Mouse (Mus musculus): ENCODE measurements around the gene Slc46a2.

DNA sequence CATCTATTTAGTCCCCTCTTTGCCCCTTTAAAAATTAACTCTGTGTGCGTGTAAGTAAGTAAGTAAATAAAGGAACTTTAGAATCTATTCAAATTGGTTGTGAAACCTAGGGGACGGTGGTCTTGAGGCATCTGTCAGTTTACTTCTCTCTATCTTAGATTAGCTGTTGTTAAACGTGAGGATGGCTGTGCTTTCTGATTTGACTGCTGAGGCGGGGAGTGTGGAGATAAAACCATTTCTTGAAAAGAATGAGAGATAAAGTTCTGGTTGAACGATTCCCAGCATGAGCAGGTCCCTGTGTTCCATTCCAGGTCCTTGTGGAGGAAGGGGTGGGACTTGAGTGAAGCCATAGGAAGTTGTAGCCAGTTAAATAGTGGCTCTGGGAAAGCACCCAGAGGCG lies 41.6 kb downstream of the Slc46a2 start:
- TF ChIP-seq CTCF (IDR thresholded peaks at IDR 0.05; ENCODE audit: borderline replicate concordance, insufficient read depth, low read length) (no peak), POLR2A (IDR thresholded peaks at IDR 0.05; ENCODE audit: low read depth, low read length) (no peak)

Measured in embryonic fibroblast, embryonic 13.5 days (primary cell).